Mouse (Mus musculus): ENCODE measurements around the gene Lgals7.

- TF ChIP-seq CTCF (IDR thresholded peaks at IDR 0.05; ENCODE audit: borderline replicate concordance, insufficient read depth, low read depth, low read length) (no peak), POLR2A (IDR thresholded peaks at IDR 0.05; ENCODE audit: borderline replicate concordance, insufficient read depth, low read length) (no peak)
Observed at GRCm38 (mm10) chr7:28877155-28877554, 13.5 kb downstream of the Lgals7 start.

Measured in cerebellum, adult 2 months (tissue).